Mouse (Mus musculus): ENCODE measurements at regions not wholly inside any gene's neighbourhood (a gene's known extent, or its start where the extent isn't known, plus 50 kb on each side); places are given as distances from the start of the nearest gene placed in this dataset.

DNA sequence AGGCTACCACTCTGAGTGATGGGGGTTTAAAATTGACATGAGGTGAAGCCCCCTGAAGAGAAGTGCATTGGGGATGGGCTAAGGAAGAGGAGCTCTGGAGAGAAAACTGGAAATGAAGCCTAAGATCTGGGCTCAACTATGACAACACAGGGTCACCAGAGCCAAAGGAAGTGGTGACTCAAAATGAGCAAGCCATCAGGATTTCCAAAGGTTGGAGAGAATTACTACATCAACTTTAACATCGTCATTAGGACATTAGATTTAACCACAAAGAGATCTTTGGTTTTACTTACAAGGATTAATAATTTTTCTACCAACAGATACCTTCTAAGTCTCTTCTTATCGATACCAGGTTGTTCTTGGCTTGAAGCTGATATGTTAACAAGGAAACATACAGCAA, 98.6 kb upstream of the Fam180a start:
- DNase-seq (ENCODE audit: low read depth, low spot score) = no peak
- no peaks in the 10 kb centered on the region for H3K79me2 ChIP-seq (ENCODE audit: control insufficient read depth, insufficient read depth, low read length, poor library complexity)

DNA sequence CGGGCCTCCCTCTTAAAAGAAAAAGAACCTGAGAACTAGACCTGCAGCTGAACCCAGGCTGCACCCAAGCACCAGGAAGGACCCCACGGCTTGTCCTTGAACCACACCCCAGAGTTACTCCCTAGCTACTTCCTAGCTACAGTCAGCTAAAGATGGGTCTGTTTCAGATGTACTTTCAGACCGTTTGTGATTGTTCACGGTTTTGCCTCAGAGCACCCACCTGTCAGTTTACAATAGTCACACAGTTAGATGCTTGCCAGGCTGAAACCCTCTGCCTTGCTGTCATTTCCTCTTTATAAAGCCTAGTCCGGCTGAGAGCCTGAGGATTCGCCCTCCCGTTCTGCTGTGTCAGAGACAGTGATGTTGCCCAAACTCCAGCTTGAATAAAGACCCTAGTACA, 95.0 kb upstream of the Fam180a start:
- Histone ChIP-seq H3K4me1 (ENCODE audit: control insufficient read depth in 1 of 2, insufficient read depth in 2 of 2, low read length in 2 of 2) (no peaks in the 10 kb centered on the region), H3K79me2 (ENCODE audit: control insufficient read depth, insufficient read depth, low read length, poor library complexity) (no peaks in the 10 kb centered on the region), H3K4me3 (ENCODE audit: control insufficient read depth in 1 of 2, insufficient read depth in 1 of 2, low read depth in 2 of 2, low read length in 2 of 2) (no peak overlapping the region), H3K27me3 (ENCODE audit: control insufficient read depth in 1 of 2, insufficient read depth in 2 of 2, low read length in 2 of 2) (no peaks in the 10 kb centered on the region), H3K36me3 (ENCODE audit: control insufficient read depth in 1 of 2, insufficient read depth in 2 of 2, low read length in 2 of 2) (no peaks in the 10 kb centered on the region), H3K27ac (ENCODE audit: control insufficient read depth, low read depth, low read length) (no peak overlapping the region), H3K9me3 (replicated peaks; ENCODE audit: insufficient read depth, low read length) (no peaks in the 10 kb centered on the region), H3K9ac (ENCODE audit: control insufficient read depth, low read depth, low read length, poor library complexity, severe bottlenecking) (no peak overlapping the region)
- no peak for DNase-seq (ENCODE audit: low read depth, low spot score)
- TF ChIP-seq ZKSCAN1 (IDR thresholded peaks at IDR 0.05; ENCODE audit: low read depth, low read length) = no peak
- no peak for TF ChIP-seq JUND (IDR thresholded peaks at IDR 0.05; ENCODE audit: low read depth, low read length)
- TF ChIP-seq POLR2AphosphoS2 (IDR thresholded peaks at IDR 0.05; ENCODE audit: low read length) = no peak
- TF ChIP-seq MAZ (IDR thresholded peaks at IDR 0.05; ENCODE audit: low read depth, low read length) = no peak
- TF ChIP-seq GATA1 (IDR thresholded peaks at IDR 0.05; ENCODE audit: low read depth, low read length) = no peak
- no peak for TF ChIP-seq POLR2AphosphoS5 (IDR thresholded peaks at IDR 0.05; ENCODE audit: borderline replicate concordance, low read depth, low read length)
- TF ChIP-seq HCFC1 (IDR thresholded peaks at IDR 0.05; ENCODE audit: low read depth, low read length) = no peak
- TF ChIP-seq USF2 (IDR thresholded peaks at IDR 0.05; ENCODE audit: borderline replicate concordance in 1 of 2, insufficient read depth in 1 of 2, low read depth in 1 of 2, low read length in 2 of 2) = no peak
- no peak for TF ChIP-seq GABPA (IDR thresholded peaks at IDR 0.05; ENCODE audit: low read depth, low read length)
- TF ChIP-seq UBTF (IDR thresholded peaks at IDR 0.05; ENCODE audit: borderline replicate concordance, insufficient read depth, low read depth, low read length) = no peak

More for the DNA sequence above, 98.6 kb upstream of the Fam180a start:
- no peaks in the 10 kb centered on the region for H3K27me3 ChIP-seq (ENCODE audit: control insufficient read depth in 1 of 2, insufficient read depth in 2 of 2, low read length in 2 of 2)
- H3K4me3 ChIP-seq (ENCODE audit: control insufficient read depth in 1 of 2, insufficient read depth in 1 of 2, low read depth in 2 of 2, low read length in 2 of 2) = no peak overlapping the region
- no peaks in the 10 kb centered on the region for H3K4me1 ChIP-seq (ENCODE audit: control insufficient read depth in 1 of 2, insufficient read depth in 2 of 2, low read length in 2 of 2)
- TF ChIP-seq CHD1 (IDR thresholded peaks at IDR 0.05; ENCODE audit: low read depth, low read length) = no peak
- TF ChIP-seq NRF1 (IDR thresholded peaks at IDR 0.05; ENCODE audit: insufficient read depth, low read depth, low read length, poor library complexity, severe bottlenecking) = no peak
- TF ChIP-seq JUND (IDR thresholded peaks at IDR 0.05; ENCODE audit: low read depth, low read length) = no peak
- TF ChIP-seq TBP (IDR thresholded peaks at IDR 0.05; ENCODE audit: low read depth, low read length) = no peak
- no peak for TF ChIP-seq RAD21 (IDR thresholded peaks at IDR 0.05; ENCODE audit: low read depth, low read length)
- TF ChIP-seq POLR2A (IDR thresholded peaks at IDR 0.05; ENCODE audit: control insufficient read depth in 1 of 2, insufficient read depth in 1 of 2, low read depth in 1 of 2, low read length in 2 of 2, poor library complexity in 1 of 2) = no peak
- no peak for TF ChIP-seq GABPA (IDR thresholded peaks at IDR 0.05; ENCODE audit: low read depth, low read length)
- TF ChIP-seq MEF2A (IDR thresholded peaks at IDR 0.05; ENCODE audit: extremely low read depth, insufficient replicate concordance, low read depth, low read length, poor library complexity, severe bottlenecking) = no peak
- no peak for TF ChIP-seq USF2 (IDR thresholded peaks at IDR 0.05; ENCODE audit: borderline replicate concordance in 1 of 2, insufficient read depth in 1 of 2, low read depth in 1 of 2, low read length in 2 of 2)
- no peak for TF ChIP-seq TAL1 (IDR thresholded peaks at IDR 0.05; ENCODE audit: low read length)
- TF ChIP-seq KAT2A (conservative IDR thresholded peaks at IDR 0.05; ENCODE audit: low read depth, low read length) = no peak
- H3K9ac ChIP-seq (ENCODE audit: control insufficient read depth, low read depth, low read length, poor library complexity, severe bottlenecking) = no peak overlapping the region
- H3K36me3 ChIP-seq (ENCODE audit: control insufficient read depth in 1 of 2, insufficient read depth in 2 of 2, low read length in 2 of 2) = no peaks in the 10 kb centered on the region
- H3K27ac ChIP-seq (ENCODE audit: control insufficient read depth, low read depth, low read length) = no peak overlapping the region
- no peaks in the 10 kb centered on the region for H3K9me3 ChIP-seq (replicated peaks; ENCODE audit: insufficient read depth, low read length)
